Mouse (Mus musculus) liver, adult 2 months (tissue): ENCODE results near the gene C1ql4. TPM values are rescaled to one million over a fixed set of nuclear protein-coding genes. Genes with fewer than 3 reads are reported as not detected.

Source experiments
- DNase-seq: peaks from one replicate; pipeline ENCODE4 v3.0.0-alpha.2; 2011; ENCODE audit warnings: low read depth, low spot score; ENCODE audit errors: extremely low read depth
- H3K27ac ChIP-seq: fragments of 200-500 bp; replicated peaks from 2 replicates; pipeline ENCODE4 v1.5.1; 2012; ENCODE audit warnings: low read depth, mild to moderate bottlenecking, control low read depth, inconsistent platforms, low read length; ENCODE audit not compliant: insufficient read depth
- H3K27me3 ChIP-seq: fragments of 200-500 bp; 2 replicates; pipeline ENCODE4 v1.6.1; 2012; ENCODE audit warnings: mild to moderate bottlenecking, moderate library complexity, low read length, inconsistent platforms; ENCODE audit not compliant: control insufficient read depth, insufficient read depth
- H3K36me3 ChIP-seq: fragments of 200-500 bp; 2 replicates; pipeline ENCODE4 v1.6.1; 2012; ENCODE audit warnings: low read length, inconsistent platforms; ENCODE audit not compliant: control insufficient read depth, insufficient read depth
- H3K4me1 ChIP-seq: fragments of 200-500 bp; 2 replicates; pipeline ENCODE4 v1.6.1; 2011; ENCODE audit warnings: low read length; ENCODE audit not compliant: control insufficient read depth, insufficient read depth
- H3K4me3 ChIP-seq: fragments of 200-500 bp; 2 replicates; pipeline ENCODE4 v1.5.1; 2011; ENCODE audit warnings: low read depth, mild to moderate bottlenecking, control low read depth, low read length, moderate library complexity; ENCODE audit not compliant: insufficient read depth
- H3K79me2 ChIP-seq: fragments of 200-500 bp; 2 replicates; pipeline ENCODE4 v1.6.1; 2012; ENCODE audit warnings: inconsistent platforms, mild to moderate bottlenecking, low read length, moderate library complexity; ENCODE audit not compliant: control insufficient read depth, insufficient read depth
- H3K9ac ChIP-seq: fragments of 200-500 bp; 2 replicates; pipeline ENCODE4 v1.6.1; 2012; ENCODE audit warnings: low read depth, mild to moderate bottlenecking, control low read depth, inconsistent platforms, low read length
- CTCF ChIP-seq: fragments of 200-500 bp; IDR thresholded peaks from 2 replicates; pipeline ENCODE4 v1.5.1; 2011; ENCODE audit warnings: low read depth, low read length, control low read depth
- POLR2A ChIP-seq: fragments of 200-500 bp; IDR thresholded peaks from 2 replicates; pipeline ENCODE4 v1.6.1; 2011; ENCODE audit warnings: low read length, control low read depth; ENCODE audit not compliant: insufficient read depth; ENCODE audit errors: extremely low read depth
- WGBS: fragments of 180-500 bp; shearing (Covaris S2); methylation state at CpG from one replicate; pipeline ENCODE4 v1.1.7; 2018; 5-methylcytosine and 5-hydroxymethylcytosine counted together
- polyA plus RNA-seq: library from polyadenylated mRNA; depleted of rRNA; stranded (reverse); fragments of >200 nt; gene quantifications from 2 replicates; pipeline ENCODE4 v1.2.3, GENCODE M21; 2012
- total RNA-seq: library from RNA; depleted of rRNA; stranded (reverse); fragments of >200 nt; gene quantifications from 2 replicates; pipeline ENCODE4 v1.2.3, GENCODE M21; 2014

C1ql4 gene
- total and polyA plus RNA-seq, 2 experiments, result 0.11 TPM; not detected in 1

DNA sequence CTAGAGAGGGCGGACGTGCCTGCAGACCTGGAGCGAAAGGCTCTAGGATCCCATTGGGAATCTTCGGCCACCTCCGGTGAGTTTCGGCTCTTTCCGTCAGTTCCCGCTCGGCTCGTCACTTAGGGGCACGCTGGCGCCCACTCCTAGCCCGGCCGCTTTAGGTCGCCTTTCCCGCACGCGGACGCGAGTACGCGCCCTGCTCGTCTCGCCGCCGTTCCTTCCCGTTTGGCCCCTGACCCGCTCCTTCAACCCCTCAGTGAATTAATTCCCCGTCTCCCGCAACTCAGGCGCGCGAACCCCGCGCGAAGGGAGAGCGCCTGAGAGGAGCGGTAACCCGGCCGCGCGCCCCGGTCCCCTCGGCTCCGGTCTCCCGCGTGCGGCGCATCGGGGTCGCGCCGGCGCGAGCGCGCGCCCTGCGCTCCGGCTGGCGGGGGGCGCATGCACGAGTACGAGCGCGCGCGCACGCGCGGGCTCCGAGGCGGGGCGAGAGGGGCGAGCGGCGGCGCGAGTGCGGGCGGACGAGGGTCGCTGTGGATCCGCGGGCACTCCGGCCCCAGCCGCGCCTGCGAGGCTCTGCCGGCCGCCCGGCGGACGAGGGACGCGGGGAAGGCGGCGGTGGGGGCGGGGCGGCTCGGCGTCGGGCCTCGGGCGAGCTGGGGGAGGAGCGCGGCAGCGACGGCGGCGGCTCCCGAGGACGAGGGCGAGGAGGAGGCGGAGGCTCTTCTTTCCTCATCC is 38.6 kb upstream of the C1ql4 start:
- peaks cover 3% of the 10 kb centered on the region; the same call in 1 of the 2 replicates for H3K4me1 ChIP-seq
- TF ChIP-seq CTCF, result no peak
- 0 out of 2 replicates have a peak, but pooled peaks have one; percentile 15 for TF ChIP-seq POLR2A
- H3K4me3 ChIP-seq, result peak overlapping the region; percentile 62
- under 1% methylated on average over 92 of the region's 115 CpGs for WGBS
- peak; percentile 56 for DNase-seq
- no peaks in the 10 kb centered on the region for H3K36me3 ChIP-seq
- H3K27ac ChIP-seq, result peak overlapping the region; percentile 69
- no peaks in the 10 kb centered on the region for H3K79me2 ChIP-seq
- peak overlapping the region; percentile 83 for H3K9ac ChIP-seq
- no peaks in the 10 kb centered on the region for H3K27me3 ChIP-seq

DNA sequence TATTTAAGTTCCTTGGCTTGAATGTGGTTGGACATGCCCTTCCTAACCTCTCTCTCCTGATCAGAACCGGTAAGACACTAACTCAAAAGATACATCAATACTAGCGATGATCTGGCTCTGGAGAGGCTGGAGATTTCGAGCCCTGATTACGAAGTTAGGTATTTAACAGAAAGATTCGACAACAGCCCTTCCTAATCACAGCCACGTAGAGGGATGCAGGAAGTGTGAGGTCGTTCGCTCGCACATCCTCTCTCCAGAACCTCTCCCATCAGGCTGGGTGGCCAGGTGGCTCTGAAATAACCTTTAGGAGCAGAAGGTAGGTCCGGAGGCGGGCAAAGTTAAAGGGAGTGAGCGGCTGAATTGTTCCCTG is 38.1 kb upstream of the C1ql4 start, which contains the start of gene Spats2:
Gene Spats2, plus strand, starts transcription at position 206 of the 370 bp plus-strand sequence.
- Histone ChIP-seq H3K9ac (peak within 1 kb of the TSS; percentile 83), H3K4me1 (peaks cover 3% of the 10 kb centered on the region; the same call in 1 of the 2 replicates), H3K36me3 (no peaks in the 10 kb centered on the region), H3K27me3 (no peaks in the 10 kb centered on the region), H3K4me3 (peak within 1 kb of the TSS; percentile 62), H3K79me2 (no peaks in the 10 kb centered on the region), H3K27ac (peak within 1 kb of the TSS; percentile 69)
- no peak for TF ChIP-seq POLR2A
- no peak for TF ChIP-seq CTCF
- no peak for DNase-seq
- WGBS, result 1% methylated on average over 12 of the region's 12 CpGs

DNA sequence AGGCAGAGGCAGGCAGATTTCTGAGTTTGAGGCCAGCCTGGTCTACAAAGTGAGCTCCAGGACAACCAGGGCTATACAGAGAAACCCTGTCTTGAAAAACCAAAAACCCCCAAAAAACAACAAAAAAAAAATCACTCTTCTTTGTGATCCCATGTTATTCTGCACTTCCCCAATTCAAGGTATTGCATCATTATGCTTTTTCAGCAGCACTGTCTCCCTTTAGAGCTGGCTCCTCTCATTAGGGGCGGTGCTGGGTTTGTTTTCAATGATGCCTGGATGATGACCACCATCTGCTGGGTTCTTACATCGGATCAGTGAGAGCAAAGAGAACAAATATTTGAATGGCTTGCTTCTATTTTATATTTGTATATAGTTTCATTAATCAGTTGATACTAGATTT is 35.0 kb upstream of the C1ql4 start:
- H3K79me2 ChIP-seq, result no peaks in the 10 kb centered on the region
- 67% methylated on average over 2 of the region's 2 CpGs for WGBS
- H3K4me1 ChIP-seq, result peaks cover 3% of the 10 kb centered on the region; the same call in 1 of the 2 replicates
- H3K36me3 ChIP-seq, result no peaks in the 10 kb centered on the region
- TF ChIP-seq POLR2A, result no peak
- no peak for TF ChIP-seq CTCF
- no peak for DNase-seq
- H3K27me3 ChIP-seq, result no peaks in the 10 kb centered on the region
- no peak overlapping the region for H3K4me3 ChIP-seq
- H3K9ac ChIP-seq, result no peak overlapping the region
- no peak overlapping the region for H3K27ac ChIP-seq

DNA sequence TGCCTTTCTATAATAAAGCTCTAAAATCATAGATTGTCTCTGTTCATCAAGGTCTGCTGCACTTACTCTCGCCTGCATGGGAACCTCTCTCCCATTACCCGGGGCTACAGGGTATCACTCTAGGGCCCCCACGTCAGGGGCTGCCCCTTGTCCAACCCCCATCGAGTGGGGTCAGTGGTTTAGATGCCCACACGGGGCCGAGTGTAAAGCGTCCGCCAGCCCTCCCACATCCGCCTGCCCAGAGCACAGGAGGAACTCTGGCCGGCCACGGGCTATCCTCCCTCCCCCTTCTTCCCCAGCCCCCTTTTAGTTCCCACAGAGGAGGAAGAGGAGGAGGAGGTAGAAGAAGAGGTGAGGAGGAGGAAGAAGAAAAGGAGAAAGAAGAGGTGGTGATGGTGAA is 33.2 kb upstream of the C1ql4 start:
- TF ChIP-seq CTCF (no peak), POLR2A (no peak)
- Histone ChIP-seq H3K79me2 (no peaks in the 10 kb centered on the region), H3K4me3 (no peak overlapping the region), H3K36me3 (no peaks in the 10 kb centered on the region), H3K9ac (no peak overlapping the region), H3K27me3 (no peaks in the 10 kb centered on the region), H3K4me1 (peaks cover 3% of the 10 kb centered on the region; the same call in 1 of the 2 replicates), H3K27ac (no peak overlapping the region)
- no peak for DNase-seq
- 40% methylated on average over 11 of the region's 11 CpGs for WGBS

DNA sequence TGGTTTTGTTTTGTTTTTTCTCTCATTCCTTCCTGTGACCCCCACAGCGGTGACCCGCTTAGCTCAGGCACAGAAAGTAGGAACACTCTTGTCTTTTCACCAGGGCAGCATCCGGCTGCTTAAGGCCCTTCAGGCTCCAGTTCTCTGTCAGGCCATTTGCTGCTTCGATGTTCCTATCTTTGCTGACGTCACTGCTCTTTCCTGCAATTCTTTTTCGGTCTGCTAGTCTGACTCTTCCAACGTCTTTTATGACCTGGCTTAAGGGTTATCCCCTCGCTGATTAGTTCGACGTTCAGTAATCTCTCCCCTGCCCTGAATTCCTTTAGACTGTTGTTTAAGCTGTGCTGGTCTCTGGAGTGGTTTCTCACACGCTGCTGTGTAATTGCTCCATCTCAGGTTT is 28.9 kb upstream of the C1ql4 start:
- WGBS, result 68% methylated on average over 11 of the region's 11 CpGs
- Histone ChIP-seq H3K27me3 (no peaks in the 10 kb centered on the region), H3K4me1 (no peaks in the 10 kb centered on the region; the same call in 1 of the 2 replicates), H3K9ac (no peak overlapping the region), H3K4me3 (no peak overlapping the region), H3K36me3 (no peaks in the 10 kb centered on the region), H3K79me2 (no peaks in the 10 kb centered on the region), H3K27ac (no peak overlapping the region)
- TF ChIP-seq POLR2A, result no peak
- no peak for DNase-seq

DNA sequence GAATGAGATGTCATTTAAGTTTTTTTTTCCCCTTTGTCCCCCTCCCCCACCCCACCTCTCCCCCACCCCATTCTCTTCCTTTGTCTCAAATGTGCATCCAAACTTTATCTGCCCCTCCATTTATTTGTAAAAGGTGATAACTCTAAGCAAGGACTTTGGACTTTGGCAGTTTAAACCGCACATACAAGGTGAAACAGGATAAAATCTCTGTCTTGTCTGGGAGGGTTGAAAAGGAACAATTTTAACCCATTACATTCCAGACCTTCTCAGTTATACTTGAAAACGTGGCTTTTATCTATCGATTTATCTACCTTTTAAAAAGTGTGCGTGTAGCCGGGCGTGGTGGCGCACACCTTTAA is 27.4 kb upstream of the C1ql4 start:
- Histone ChIP-seq H3K9ac (no peak overlapping the region), H3K36me3 (no peaks in the 10 kb centered on the region), H3K4me3 (no peak overlapping the region), H3K79me2 (no peaks in the 10 kb centered on the region), H3K4me1 (no peaks in the 10 kb centered on the region; the same call in 1 of the 2 replicates), H3K27me3 (no peaks in the 10 kb centered on the region), H3K27ac (no peak overlapping the region)
- 64% methylated on average over 7 of the region's 7 CpGs for WGBS
- DNase-seq, result no peak
- TF ChIP-seq POLR2A, result no peak
- TF ChIP-seq CTCF, result no peak
